Mouse (Mus musculus) thymus, postnatal 4 days (tissue): ENCODE results near the gene Insig2.
A peak's percentile ranks its signal among the peaks of the same experiment; 100 is the strongest.

Experiments
- DNase-seq: peaks from one replicate; pipeline ENCODE4 v3.0.0; 2021

Insig2 gene

GRCm38 (mm10) chr1:121332485-121332884 lies at the start of gene Insig2:
Gene Insig2 (minus strand): TSS chr1:121332589.
- DNase-seq = no peak

- no peak for DNase-seq
These were observed 49.2 kb upstream of the Insig2 start for GRCm38 (mm10) chr1:121381562-121381961.

DNA sequence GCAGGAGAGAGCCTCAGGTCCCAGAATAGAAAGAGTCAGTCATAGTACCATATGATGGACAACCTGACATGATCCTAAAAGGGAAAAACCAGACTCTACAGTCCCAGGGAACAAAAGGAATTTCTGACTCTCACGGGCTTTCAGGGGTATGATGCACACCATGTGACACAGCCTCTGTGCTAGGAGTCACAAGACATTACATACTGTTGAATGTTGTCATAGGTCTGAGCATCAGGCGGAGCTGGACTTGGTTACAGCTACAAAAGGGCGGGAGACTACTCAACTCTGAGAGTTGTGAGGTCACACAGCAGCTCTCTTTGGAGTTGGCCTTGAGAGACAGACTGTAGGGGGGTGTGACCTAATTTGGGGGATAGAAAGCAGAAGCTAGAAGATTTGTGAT lies 47.6 kb upstream of the Insig2 start:
- no peak for DNase-seq

GRCm38 (mm10) chr1:121377901-121378300 lies 45.5 kb upstream of the Insig2 start:
- DNase-seq = no peak

DNA sequence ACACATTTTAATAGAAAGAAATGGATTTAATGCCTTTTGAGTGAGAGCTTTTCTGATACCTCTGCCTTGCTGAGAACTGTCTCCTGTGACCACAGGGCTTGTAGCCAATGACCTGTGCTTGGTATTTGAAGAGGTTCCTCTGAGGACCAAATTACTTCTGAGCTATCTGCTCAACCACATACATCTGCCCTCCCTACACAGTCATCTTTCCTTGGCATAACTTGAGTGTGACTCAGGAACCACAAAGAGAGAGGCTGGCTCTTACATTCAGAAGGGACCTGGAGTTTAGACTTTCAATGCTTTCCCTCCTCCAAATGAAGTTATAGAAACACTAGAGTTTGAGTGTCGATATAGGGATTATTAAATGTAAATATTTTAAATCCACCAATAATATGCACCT lies 45.0 kb upstream of the Insig2 start:
- DNase-seq = no peak

DNA sequence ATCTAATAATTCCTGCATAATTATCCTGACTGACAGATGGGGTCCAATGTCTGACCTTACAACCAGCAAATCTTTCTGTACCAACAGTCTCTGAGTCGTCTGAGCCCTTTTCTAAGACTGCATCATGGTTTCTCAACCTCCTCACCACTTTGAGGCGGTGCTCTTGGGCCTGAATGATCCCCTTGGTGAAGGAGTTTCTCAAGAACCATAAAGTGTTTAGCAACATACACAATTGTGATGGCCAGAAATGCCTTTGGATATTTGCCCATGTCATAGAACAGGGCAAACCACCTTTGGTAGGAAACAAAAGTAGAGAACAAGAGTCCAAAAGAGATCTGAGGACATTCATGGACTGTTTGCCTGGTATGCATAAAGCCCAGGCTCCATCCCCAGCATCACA lies 41.2 kb upstream of the Insig2 start:
- no peak for DNase-seq

DNA sequence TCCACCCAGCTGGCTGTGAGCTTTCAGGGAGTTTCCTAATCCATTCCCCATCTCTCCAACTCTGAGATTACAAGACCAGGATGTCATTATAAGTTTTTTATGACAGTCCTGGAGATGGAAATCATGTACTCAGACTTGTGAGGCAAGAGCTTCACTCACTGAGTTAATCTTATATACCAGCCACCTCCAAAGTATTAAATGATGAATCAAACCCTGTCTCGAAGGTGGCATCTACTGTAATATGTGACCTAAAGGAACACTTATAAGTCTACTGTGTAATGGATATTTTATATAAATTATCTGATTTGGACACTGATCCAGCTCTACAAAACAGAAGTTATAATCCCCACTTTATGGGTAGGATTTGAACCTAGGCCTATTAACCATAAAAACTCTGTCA lies 40.3 kb upstream of the Insig2 start:
- DNase-seq = no peak

DNA sequence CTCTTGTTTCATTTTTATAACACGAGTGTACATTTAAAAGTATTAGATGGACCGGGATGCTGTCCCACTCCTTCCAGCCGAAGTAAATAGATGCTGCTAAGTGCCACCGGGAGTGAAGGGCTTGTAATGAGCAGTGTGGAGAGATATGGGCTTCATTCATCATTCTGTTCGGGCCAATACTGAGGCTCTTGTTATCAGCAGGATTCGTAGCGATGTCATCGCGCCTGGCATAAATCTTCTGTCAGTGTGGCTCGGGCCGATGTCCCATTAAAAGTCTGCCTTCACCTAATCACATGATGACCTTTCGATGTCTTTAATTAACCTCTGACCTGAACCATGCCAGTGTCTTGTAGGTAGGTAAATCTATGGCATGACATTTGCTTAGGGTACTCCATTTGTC lies 39.1 kb upstream of the Insig2 start:
- no peak for DNase-seq

DNA sequence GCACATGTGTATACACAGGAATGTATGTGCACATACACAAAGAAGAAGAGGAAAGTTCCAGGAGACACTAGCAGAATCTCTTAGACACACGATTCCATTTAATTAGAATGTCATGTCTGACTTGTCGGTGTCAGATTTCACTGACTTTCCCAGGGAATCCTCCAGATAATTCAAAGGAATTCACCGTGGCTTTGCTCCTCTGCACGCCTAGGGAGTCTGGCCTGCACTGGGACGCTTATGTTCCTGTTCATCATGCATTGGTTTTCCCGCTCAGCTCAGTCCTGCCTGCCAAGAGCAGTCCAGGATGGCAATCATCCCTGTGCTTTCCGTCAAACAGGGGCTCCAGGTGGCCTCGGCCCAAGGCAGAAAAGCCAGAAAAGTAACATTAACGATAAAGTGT lies 34.9 kb upstream of the Insig2 start:
- DNase-seq = no peak

GRCm38 (mm10) chr1:121360561-121360960 lies 28.2 kb upstream of the Insig2 start:
- no peak for DNase-seq

GRCm38 (mm10) chr1:121359680-121360079 lies 27.3 kb upstream of the Insig2 start:
- DNase-seq = no peak

GRCm38 (mm10) chr1:121353779-121354178 lies 21.4 kb upstream of the Insig2 start:
- DNase-seq = no peak

DNA sequence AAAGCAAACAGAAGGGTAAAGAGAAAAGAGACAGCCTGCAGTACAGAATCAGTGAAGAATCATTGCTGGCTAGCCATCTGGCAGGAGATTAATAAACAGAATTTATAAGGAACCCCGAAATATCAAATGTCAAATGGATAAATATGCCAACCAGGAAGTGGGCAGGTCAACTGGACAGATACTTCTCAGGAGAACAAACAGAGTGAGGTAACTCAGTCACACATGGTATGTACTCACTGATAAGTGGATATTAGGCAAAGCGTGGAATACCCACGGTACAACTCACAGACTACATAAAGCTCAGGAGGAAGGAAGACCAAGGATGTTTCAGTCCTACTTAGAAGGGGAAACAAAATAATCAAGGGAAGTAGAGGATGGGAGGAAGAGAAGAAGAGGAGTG lies 18.6 kb upstream of the Insig2 start:
- no peak for DNase-seq

DNA sequence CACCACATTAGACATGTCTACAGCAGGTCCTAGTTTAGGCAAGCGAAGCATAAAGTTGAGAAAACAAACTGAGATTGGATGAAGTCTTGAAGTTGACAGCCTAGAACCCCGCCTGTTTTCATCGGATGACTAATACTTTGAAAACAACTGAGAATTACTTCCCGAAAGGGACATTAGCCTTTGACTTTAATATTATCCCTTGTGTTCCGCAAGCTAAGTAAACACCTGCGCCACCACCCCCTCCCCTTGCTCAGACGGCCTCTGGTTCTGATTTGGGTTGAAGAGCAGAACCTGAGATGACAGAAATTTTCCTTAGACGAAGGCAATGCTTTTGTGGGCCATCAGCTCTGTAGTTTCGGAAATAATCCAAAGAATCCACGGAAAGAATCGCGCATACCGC lies 18.2 kb upstream of the Insig2 start:
- DNase-seq = no peak

DNA sequence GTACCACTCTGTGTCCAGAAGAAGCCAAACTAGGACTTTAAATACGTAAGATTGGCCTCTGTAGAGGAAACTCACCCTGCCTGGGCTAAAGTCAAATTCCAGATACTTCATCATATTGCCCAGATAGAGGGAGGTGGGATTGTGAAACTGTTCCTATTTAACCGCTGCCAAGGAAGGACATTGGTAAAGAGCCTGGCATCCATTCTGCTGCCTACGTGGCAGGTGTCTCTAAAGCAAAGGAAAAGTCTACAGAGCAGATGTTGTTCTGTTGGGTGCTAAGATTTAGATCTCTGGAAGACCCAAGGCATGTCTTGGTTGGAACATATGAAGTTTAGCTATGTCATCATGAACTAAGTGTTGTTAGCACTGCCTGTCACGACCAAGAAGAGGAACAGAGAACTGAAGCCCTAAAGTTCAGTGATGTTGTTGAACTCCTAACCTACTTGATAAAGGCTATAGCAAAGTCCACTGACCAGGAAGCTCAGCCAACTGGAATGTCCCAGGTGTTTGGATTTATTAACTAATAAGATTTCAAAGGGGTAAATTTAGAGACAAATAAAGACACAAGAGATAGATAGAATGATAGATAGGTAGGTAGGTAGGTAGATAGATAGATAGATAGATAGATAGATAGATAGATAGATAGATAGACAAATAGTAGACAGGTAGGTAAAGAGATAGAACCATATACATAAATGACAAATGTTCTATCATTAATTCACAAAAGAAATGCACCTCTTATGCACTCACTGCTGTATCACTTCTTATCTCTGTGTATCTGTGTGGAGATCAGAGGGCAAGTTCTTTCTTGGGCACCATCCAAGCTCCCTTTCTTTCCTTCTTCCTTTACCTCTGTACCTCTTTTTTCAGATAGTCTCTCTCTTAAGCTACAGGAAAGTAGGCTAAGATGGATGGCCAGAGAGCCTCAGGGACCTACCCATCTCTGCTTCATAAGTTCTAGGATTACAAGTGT lies 16.8 kb upstream of the Insig2 start:
- DNase-seq = no peak

GRCm38 (mm10) chr1:121343966-121344365 lies 11.6 kb upstream of the Insig2 start:
- DNase-seq = no peak

DNA sequence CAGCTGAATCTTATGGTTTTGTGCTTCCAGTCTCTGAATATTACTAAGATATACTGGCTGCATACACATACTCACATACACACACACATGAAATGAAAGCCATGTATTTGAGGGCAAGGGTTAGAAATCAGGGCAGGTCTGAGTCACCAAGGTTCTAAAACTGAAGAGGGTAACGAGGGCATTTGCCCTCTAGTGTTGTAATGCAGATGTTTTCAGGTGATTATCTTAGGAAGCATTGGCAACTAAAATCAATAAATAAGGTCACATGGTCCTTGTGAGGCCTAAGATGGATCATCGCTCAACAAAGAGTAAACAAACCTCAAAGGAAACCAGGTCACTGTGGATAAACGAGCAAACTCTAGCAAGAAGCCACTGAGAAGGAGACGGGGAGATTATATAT lies 3.4 kb upstream of the Insig2 start:
- no peak for DNase-seq

DNA sequence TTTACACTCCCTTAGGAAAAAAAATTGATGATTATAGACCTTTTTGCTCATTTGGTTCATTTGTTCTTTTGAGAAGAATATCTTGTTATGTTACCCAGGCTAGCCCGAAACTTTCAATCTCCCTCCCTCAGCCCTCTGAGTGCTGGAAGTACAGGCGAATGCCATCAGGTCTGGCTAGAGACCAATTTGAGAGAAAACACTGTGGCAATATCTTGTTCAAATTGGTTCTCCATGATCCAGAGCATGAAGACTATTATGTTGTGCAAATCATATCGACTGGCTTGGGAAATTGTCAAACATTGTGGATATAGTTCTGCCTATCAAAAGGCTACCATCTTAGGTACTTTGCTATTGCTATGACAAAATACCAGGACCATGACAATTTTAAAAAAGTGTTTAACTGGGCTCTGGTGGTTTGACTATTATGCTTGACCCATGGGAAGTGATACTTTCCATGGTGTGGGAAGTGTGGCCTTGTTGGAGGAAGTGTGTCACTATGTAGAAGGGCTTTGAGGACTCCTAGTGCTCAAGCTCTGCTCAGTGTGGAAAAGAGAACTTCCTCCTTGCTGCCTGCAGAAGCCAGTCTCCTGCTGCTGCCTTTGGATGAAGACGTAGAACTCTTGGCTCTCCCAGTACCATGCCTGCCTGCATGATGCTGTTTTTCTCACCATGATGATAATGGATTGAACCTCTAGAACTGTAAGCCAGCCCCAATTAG lies 1.8 kb upstream of the Insig2 start:
- DNase-seq = no peak

- DNase-seq = no peak
These were observed 1.8 kb downstream of the Insig2 start for GRCm38 (mm10) chr1:121330621-121331020.

DNA sequence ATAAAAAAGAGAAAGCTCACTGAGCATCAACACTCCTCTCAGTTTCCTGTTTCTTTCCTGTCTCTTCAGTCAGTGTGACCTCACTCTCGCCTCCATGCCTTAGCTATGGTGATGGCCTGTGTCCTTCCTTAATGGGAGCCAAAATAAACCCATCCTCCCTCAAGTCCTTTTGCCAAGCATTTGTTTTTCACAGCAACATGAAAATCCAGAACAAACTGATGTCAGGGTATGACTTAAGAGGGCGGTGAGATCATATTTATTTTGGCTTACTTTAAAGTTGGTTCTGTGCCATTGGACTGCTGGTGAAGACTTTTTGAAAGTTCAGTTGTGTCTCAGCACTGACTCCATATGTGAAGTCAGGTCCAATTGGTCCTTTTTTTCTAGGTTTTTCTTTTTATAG lies 3.0 kb downstream of the Insig2 start:
- DNase-seq = no peak

DNA sequence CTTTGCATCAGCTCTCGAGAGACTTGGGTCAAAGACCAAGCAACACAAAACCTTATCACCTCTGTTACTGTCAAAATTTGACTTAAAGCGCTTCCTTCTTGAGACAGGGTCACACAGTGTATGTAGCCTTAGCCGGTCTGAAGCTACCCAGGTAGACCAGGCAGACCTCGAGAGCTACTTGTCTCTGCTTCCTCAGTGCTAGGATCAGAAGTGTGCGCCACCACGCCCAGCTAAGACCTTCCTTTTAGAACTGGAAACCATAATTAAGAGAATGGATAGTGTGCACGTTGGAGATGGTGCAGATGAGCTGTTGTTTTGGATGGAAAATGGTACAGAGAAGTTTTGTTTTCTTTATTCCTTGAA lies 4.2 kb downstream of the Insig2 start:
- DNase-seq = no peak

DNA sequence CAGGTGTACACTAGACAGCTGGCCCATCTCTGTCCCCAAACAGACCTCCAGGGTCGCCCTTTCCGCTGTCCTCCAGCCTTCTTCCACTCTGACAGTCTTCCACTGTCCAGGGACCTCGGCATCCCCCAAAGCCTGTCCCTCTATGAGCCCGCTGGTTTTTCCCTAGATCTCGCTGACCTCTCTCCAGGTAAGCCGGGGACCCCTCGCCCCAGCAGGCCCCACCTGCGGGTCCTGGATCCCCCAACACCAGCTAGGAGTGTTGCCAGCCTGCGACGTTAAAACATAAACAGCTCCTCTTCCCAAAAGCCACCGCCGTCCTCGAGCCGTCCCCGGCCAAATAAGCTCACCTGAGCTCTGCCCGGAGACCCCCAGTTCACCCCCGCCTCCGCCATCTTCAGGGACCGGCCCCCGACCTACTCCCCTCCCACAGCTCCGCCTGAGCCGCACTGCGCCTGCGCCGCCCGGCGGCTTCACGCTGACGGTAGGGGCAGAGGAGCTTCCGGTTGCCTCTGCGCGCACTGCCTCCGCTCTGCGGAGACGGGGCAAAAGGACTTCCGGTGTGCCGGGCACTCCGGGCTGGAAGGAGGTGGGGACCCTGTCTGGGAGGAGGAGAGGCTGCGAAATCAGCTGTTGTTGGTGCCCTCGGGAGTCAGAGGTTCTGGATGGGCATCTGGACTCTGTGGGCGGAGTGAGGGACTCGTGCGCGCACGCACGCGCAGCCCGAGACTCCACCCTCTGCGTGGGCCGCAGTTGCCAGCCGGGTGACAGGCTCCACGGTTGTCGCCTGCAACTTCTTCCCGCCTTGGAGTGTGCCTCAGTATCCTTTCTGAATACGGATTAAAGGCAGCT lies 4.8 kb downstream of the Insig2 start:
- DNase-seq = peak; percentile 97

DNA sequence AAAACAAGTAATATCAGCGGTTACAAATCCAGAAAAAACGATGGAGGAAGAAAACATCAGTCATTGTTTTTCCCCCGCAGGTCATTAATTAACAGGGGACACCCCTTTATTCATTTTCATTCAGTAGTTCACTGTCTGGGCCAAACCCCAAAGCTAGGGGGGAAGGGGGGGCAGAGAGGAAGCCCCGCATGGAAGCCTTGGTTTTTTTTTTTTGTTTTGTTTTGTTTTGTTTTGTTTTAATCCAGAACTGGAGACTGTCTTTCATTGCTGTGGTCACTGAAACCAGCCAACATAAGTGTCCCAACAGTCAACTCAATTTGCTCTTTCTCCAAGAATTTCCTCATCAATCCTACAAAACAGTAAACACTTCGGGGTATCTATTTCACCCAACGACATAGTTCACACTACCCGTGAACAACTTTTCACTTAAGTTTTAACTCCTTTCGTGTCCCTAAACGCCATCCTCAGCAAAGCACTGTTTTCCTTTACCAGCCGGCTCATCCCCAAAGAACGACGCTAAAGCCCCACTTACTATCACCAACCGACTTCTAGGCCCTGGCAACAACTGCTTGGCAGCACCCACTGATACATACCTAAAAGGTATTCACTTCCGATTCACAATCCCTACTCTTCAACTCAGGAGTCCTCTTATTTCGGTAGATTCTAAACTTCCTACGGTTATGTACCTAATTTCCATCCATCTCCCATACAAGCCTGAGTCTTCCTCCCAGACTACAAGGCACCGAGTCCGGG lies 5.6 kb downstream of the Insig2 start:
- DNase-seq = no peak
